Mouse (Mus musculus) Muller cell, postnatal 12 days (primary cell): Measurements from ENCODE around the gene Slc24a3.

Experiments used
- DNase-seq: peaks from one replicate; pipeline ENCODE4 v3.0.0-alpha.2; 2015; ENCODE audit errors: inconsistent ontology term

Slc24a3 gene

DNA sequence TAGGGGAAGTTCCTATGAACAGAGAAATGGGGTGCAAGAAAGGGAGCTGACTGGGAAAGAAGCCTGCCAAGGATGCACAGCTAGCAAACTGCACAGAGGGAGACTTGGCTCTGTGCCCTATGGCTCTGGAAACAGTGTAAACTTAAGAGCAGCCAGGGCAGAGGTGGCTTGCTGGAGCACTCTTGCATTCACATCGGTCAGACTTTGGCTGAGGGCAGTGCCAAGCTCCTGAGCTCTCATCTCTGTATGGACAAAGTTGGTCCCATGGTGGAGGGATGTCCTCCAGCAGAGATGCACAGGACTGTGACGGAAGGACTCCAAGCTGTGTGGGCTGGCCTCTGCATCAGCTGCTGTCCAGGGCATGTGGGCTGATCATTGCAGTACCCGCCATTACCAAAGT lies 516.0 kb downstream of the Slc24a3 start:
- DNase-seq = no peak

DNA sequence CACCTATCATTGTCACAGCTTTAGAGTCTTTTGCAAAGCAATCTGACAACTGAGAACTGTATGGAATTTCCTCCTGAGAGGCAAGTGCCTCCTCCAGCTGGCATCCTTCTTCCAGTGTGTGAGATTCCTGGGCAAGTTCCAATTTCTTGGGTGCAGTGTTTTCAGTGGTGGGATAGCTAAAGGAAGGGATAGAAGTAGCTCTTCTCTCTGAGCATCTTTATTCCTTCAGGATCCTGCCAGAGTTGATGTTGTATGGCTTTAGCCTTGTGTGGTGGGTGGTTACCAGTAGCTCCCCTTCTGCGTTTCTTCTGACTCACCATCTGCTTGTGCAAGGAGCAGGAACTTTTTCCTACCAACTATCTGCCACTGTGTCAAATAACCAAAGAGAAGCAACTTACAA lies 516.6 kb downstream of the Slc24a3 start:
- no peak for DNase-seq

DNA sequence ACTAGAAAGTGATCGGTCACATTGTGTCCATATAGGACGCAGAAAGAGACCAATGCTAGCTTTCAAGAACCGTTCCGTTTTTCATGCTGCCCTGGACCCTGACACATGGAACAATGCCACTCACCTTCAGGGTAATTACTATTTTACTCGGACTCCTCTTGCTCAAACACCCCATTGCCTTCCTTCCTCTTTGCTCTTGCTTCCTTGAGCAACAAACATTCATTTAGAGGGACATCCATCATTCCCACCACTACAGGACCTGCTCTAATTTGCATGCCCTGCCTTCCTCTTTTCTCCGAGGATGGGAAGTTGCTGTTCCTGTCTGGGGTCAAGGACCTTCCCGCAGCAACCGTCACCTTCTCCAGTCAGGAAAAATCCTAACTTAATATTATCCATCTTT lies 517.3 kb downstream of the Slc24a3 start:
- no peak for DNase-seq

DNA sequence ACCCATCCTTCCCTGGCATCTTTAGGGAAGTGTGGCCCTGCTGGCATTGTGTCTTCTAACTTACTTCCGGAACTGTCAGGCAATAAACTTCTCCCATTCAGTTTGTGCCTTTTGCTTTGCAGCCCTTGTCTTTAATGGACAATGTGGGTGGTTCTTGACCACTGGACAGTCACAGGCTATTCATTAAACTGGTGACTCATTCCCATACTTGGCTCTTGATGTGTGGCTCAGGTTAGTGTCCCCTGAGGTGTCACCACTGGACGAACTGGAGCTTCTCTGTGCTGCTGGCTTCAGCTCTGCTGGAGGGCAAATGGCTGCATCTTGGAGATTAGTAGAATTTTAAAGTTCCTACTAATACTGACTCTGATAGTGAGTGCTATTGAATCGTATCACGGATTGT lies 518.5 kb downstream of the Slc24a3 start:
- peak; percentile 46 for DNase-seq

DNA sequence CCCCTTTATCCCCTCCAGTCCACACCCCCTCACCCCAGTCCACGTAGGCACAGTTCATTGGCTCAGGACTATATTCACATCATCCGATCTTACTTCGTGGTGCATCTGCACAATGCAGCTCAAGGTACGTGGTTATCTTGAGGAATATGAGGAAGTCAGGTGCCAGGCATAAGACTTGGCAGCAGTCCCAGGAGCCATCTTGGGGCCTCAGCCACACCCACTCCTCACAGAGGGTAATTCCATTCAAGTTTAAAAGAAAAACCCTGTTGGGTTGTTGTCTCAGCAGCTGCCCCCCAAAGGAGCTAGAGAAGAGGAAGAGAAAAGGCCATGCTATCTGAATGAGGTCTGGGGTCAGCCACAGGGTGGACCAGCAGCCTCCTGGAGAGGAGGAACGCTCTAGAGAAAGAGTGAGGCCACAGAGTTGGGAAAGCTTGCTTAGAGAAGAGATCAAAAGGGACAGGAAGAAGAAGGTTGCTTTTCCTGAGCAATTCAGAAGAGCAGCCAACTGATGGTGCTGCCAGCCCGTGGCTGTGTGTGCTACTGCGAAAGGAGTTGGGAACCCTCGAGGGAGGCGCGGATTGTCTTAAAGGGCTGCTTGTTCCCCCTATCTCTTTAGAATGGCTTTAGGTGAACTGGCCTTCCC lies 523.9 kb downstream of the Slc24a3 start:
- no peak for DNase-seq
